Mouse (Mus musculus): Measurements from ENCODE around the gene Lpcat1.
A peak's percentile ranks its signal among the peaks of the same experiment; 100 is the strongest.

The Lpcat1 gene

GRCm38 (mm10) chr13:73446943-73447342 is 20.1 kb upstream of the Lpcat1 start:
- DNase-seq (ENCODE audit: low spot score in 2 of 2) = peak; percentile 30 to 44

GRCm38 (mm10) chr13:73447478-73447877 is 19.5 kb upstream of the Lpcat1 start:
- no peak for DNase-seq (ENCODE audit: low spot score in 2 of 2)

- DNase-seq (ENCODE audit: low spot score in 2 of 2) = no peak
Measured at GRCm38 (mm10) chr13:73448201-73448600, 18.8 kb upstream of the Lpcat1 start.

DNA sequence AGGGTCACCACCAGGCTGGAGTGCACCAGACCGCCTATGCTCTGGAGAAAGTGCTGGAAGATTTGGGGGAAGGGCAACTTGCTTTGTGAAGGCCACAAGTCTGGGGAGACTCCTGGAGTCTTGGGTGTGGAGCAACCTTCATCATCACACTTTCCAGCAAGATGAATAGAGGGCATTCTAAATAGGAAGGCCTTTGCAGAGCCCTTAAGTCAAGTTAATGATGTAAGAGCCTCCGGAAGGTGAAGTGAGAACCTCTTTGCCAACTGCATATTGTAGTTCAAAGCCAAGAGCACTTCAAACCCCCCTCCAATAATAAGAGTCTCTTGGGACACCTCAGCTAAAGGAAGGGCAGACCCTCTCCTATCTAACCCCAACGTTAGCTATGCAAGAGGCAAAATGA is 18.3 kb upstream of the Lpcat1 start:
- DNase-seq (ENCODE audit: low spot score in 2 of 2) = no peak

DNA sequence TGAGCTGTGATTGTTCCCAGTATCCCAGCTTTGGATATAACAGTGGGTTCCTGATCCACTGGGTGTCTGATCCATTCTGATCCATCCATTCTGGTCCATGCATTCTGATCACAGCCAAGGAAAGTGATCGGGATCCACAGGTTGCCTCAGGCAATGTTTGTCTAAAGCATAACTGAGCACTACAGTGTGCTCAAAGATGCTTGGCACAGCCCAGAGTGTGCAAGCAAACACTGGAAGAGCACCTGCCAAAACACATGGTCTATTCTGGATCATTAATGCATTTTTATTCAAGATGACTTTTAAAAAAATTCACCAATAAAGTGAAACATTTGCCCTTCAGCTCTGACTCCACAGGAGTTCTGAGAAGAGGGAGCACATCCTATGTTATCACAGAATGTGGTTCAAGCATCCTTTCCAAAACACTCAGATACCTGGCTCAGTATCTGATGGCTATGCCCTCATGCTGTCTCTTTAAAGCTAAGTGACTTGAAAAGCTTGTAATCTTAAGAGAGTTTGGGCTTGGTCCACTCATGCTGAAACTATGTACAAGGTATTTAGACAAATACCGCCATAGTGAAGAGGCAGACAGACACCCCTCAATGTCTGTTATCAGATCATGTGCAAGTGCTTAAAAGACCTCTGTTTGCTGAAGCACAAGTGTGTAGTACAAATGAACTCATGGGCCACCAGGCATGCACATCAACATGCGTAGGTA is 13.3 kb upstream of the Lpcat1 start:
- no peak for DNase-seq (ENCODE audit: low spot score in 2 of 2)

DNA sequence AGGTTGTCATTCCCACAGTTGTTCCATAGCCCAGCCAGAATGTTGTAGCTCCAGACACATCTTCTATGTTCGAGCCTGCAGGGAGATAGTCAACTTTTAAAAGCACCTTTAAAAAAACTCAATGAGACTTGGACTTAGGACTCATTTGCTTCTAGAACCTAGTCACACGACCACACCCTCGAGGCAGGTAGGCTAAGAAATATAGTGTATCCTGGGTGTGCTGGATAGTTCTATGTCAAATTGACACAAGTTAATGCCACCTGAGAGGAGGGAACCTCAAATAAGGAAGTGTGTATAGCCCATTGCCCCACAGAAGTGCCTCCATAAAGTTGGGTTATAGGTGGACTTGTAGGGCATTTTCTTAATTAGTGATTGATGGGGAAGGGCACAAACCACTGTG is 11.7 kb upstream of the Lpcat1 start:
- no peak for DNase-seq (ENCODE audit: low spot score in 2 of 2)

DNA sequence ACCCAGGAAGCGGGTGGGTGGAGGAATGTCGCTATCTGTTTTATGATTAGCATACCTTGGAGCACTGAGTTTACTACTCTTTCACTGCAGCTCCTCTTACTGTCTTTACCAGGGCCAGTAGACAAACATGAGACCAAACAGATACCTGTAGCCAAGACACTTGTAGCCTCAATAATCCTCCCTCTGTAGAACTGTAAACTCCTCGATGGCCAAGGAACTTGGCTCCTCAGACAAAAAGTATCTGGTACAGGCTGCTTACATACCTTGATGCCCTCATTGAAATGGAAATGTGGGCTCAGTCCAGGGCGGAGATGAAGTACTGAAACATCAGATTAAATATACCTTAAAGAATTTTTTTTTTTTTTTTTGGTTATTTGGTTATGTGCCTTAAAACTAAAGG is 9.7 kb upstream of the Lpcat1 start:
- DNase-seq (ENCODE audit: low spot score in 2 of 2) = no peak

DNA sequence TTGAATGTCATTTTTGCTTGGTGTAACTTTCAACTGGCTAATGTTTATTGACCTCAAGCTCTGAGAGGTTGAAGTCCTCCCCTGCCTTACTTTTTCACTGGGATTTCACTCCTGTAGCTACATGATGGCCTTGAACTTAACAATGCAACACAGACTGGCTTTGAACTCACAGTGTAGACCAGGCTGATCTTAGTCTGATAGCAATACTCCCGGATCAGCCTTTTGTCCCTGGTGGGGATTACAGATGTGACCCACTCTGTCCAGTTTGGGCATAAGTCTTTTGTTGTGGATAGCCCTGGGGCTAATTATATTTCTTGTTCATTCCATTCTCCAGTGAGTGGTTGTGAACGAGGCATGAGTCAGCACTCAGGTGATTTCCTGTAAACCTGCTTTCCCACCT is 9.3 kb upstream of the Lpcat1 start:
- DNase-seq (ENCODE audit: low spot score in 2 of 2) = no peak

- no peak for DNase-seq (ENCODE audit: low spot score in 2 of 2)
Measured at GRCm38 (mm10) chr13:73458719-73459118, 8.3 kb upstream of the Lpcat1 start.

- no peak for DNase-seq (ENCODE audit: low spot score in 2 of 2)
Measured at GRCm38 (mm10) chr13:73459189-73459850, 7.7 kb upstream of the Lpcat1 start.

DNA sequence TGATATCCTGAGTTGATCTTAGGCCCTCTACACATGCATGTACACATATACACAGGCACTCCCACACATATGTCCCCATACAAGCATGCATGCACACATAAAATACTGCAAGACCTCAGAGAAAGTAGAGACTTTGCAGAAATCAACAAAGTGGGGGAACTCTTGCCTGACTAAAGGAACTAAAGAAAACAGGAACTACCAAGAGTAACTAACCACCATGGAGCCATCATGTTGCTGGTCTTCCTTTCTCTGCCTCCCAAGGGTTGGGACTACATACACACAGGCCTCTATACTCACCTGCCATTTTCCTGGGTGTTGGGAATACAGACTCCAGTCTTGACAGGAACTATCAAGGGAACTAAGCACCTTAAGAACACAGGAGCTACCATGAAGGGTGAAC is 5.4 kb upstream of the Lpcat1 start:
- no peak for DNase-seq (ENCODE audit: low spot score in 2 of 2)

- DNase-seq (ENCODE audit: low spot score in 2 of 2) = no peak
Measured at GRCm38 (mm10) chr13:73465156-73465555, 1.8 kb upstream of the Lpcat1 start.

GRCm38 (mm10) chr13:73466411-73466810 is 586 bp upstream of the Lpcat1 start:
- no peak for DNase-seq (ENCODE audit: low spot score in 2 of 2)

DNA sequence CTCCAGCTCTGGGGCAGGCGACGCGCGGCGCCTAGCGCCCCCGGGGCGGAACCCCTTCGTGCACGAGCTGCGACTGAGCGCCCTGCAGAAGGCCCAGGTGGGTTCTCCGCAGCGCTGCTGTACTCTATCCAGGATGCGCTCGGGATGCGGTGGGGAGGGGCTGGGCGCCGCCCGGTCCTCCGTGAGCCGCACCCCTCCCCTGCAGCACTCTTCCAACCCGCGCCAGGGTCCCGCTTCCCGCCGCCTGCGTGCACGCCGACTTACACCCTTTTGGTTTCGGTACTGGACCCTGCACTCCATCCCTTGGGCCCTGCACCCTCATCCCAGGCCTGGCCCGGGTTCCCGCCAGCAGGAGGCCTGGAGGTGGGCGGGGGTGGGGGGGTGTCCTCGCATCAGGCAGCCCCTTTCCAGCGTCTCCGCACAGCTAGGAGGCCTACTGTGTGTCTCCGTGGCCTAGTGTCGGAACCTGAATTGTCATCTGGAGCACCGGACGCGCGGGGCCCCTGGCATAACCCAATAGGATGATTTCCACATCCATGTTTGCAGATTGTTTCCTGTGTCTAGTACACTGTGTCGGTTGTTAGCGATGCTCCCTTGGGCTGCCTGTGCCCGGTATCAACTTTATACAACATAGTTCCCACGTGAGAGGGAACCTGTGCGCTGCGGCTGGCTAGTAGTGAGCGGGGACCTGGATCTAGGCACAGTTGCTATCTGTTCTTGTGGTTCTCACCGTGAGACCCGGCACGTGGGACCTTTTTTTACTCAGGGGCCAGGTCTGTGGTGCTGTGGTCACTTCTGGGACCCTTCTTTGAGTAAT is 632 bp downstream of the Lpcat1 start:
- no peak for DNase-seq (ENCODE audit: low spot score in 2 of 2)

- DNase-seq (ENCODE audit: low spot score in 2 of 2) = no peak
Measured at GRCm38 (mm10) chr13:73468834-73469233, 1.8 kb downstream of the Lpcat1 start.

DNA sequence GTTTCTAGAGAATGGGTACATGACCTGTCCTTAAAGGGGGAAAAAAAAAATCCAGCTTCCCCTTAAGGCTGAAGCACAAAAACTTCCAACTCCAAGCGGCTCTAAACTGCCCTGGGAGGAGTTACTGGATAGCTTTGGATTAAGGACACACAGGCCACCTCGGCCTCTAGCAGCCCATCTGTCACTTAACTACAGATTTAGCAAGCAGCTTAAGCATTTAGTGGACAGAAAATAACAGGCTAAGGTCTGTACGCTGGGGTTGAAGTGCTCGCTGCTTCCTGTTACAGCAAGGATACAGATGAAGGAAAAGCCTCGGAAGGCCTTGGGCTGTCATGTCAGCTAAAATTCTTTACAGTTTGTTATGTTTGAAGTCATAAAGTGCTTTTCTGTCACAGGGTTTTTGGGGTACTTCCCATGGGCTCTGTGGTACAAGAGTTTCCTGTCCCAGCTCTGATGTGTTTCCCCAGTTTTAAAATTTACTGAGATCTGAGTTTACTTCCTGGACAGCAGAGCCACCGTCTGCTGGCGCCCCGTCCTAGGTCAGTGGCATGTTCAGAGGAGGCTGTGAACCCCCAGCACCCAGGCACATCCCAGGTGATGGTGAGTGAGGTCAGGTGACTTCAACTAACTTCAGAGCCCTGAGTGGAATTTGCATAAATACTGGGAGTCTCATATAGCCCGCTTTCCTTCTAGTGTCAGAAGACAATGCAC is 2.4 kb downstream of the Lpcat1 start:
- no peak for DNase-seq (ENCODE audit: low spot score in 2 of 2)

DNA sequence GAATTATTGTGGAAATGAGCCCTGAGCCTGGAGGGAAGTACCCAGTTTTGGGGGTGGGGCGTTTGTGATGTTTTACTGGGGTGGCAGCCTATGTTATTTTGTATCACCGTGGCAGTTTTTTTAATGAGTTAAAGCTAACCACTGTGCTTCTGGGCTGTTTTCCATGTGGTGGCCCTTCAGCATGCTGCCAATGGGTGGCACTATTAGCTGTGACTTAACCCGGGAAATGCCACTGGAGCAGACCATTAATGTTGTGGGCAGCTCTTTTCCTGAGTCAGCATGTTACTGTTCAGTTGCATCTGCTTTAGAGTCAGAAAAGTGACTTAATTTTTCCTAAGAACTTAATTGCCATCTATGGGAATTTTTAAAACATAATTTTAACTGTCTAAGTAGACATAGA is 5.5 kb downstream of the Lpcat1 start:
- DNase-seq (ENCODE audit: low spot score in 2 of 2) = no peak

GRCm38 (mm10) chr13:73473746-73474145 is 6.7 kb downstream of the Lpcat1 start:
- DNase-seq (ENCODE audit: low spot score in 2 of 2) = no peak

- DNase-seq (ENCODE audit: low spot score in 2 of 2) = no peak
Measured at GRCm38 (mm10) chr13:73474163-73474562, 7.2 kb downstream of the Lpcat1 start.

DNA sequence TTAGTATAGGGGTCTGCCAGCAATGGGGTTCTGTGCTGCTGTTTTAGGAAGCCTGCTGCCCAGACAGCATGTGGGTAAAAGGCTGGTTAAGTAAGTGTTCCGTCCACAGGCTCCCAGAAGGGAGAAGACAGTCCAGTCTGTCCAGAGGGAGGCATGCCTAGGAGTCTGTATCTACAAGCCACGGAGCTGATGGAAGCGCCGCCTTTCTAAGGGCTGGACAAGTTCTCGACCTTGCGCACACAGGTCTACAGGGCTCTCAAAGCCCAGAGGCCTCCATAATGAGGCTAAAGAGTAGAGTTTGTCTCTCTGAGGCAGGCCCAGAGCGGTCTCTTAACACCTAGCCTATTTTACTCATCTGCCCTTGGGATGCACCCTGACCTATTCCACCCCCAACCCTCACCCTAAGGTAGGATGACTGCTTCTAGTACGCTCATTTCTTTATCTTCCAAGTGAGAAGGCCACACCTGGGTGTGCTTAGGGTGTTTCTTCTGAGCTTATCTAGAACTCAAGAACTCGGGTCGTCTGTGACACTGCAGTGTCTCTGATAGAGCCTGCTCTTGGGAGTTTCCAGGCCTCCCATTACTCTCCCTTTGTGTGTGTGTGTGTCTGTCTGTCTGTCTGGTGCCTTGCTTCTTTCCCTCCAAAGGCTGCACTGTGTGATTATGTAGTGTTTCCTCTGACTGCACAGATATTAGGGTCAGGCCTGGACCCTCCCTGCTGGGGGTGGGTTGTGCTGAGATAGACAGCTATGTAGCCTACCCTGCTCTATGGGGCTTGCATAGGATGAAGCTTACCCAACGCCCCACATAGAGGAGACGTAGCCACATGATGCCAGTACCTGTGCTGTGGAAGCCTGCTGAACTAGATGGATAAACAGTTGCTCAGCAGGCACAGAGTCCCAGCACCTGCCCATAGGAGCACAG is 8.3 kb downstream of the Lpcat1 start:
- DNase-seq (ENCODE audit: low spot score in 2 of 2) = no peak

- DNase-seq (ENCODE audit: low spot score in 2 of 2) = no peak
Measured at GRCm38 (mm10) chr13:73476259-73476658, 9.3 kb downstream of the Lpcat1 start.
